Mouse (Mus musculus) erythroid progenitor cell, adult 5-6 weeks (primary cell): ENCODE data around the gene Atf3. TPM values are rescaled to one million over a fixed set of nuclear protein-coding genes. Genes with fewer than 3 reads are reported as not detected.
A peak's percentile ranks its signal among the peaks of the same experiment; 100 is the strongest.

Experiments used
- ATAC-seq: replicated peaks from 2 replicates; pipeline ENCODE4 v1.8.0; 2016; ENCODE audit warnings: moderate number of reproducible peaks, mild to moderate bottlenecking, moderate TSS enrichment, inconsistent platforms; ENCODE audit not compliant: poor library complexity, low FRiP score, severe bottlenecking
- total RNA-seq, 2 experiments: library from RNA; stranded (forward) in 1 of 2; stranded (reverse) in 1 of 2; fragments of 150-400 nt in 1 of 2; fragments of 186-747, 209-891 nt in 1 of 2; gene quantifications; 2 replicates each; pipeline versions ENCODE4 v1.2.3 to v1.2.4; 2015 to 2017; ENCODE audit warnings: low replicate concordance in 2 of 2

Atf3 gene
- total RNA-seq, 2 experiments from 2014 or later, result 3.8 to 16.5 TPM

- no peak for ATAC-seq
These were observed 21.8 kb downstream of the Atf3 start for GRCm38 (mm10) chr1:191196016-191196415.

- ATAC-seq, result no peak
These were observed 24.0 kb downstream of the Atf3 start for GRCm38 (mm10) chr1:191193657-191194424.

GRCm38 (mm10) chr1:191192751-191193150, 25.1 kb downstream of the Atf3 start:
- ATAC-seq, result no peak

GRCm38 (mm10) chr1:191192213-191192612, 25.6 kb downstream of the Atf3 start:
- no peak for ATAC-seq

- no peak for ATAC-seq
These were observed 28.0 kb downstream of the Atf3 start for GRCm38 (mm10) chr1:191189671-191190372.

GRCm38 (mm10) chr1:191186386-191186770, 31.5 kb downstream of the Atf3 start:
- no peak for ATAC-seq

GRCm38 (mm10) chr1:191185761-191186385, 32.0 kb downstream of the Atf3 start:
- ATAC-seq, result no peak

- no peak for ATAC-seq
These were observed 33.0 kb downstream of the Atf3 start for GRCm38 (mm10) chr1:191184841-191185251.

- ATAC-seq, result no peak
These were observed 33.6 kb downstream of the Atf3 start for GRCm38 (mm10) chr1:191184066-191184815.

GRCm38 (mm10) chr1:191183163-191184065, 34.4 kb downstream of the Atf3 start:
- peak; percentile 89 for ATAC-seq

GRCm38 (mm10) chr1:191182431-191183162, 35.2 kb downstream of the Atf3 start:
- no peak for ATAC-seq

GRCm38 (mm10) chr1:191181469-191182259, 36.2 kb downstream of the Atf3 start:
- ATAC-seq, result no peak

- ATAC-seq, result no peak
These were observed 37.4 kb downstream of the Atf3 start for GRCm38 (mm10) chr1:191180397-191180796.

- ATAC-seq, result no peak
These were observed 38.0 kb downstream of the Atf3 start for GRCm38 (mm10) chr1:191179846-191180245.

- ATAC-seq, result no peak
These were observed 39.2 kb downstream of the Atf3 start for GRCm38 (mm10) chr1:191178511-191179188.

- no peak for ATAC-seq
These were observed 41.0 kb downstream of the Atf3 start for GRCm38 (mm10) chr1:191176887-191177286.

- ATAC-seq, result no peak
These were observed 45.4 kb downstream of the Atf3 start for GRCm38 (mm10) chr1:191172487-191172886.
